Mouse (Mus musculus) lung, embryonic 15.5 days (tissue): ENCODE data around the gene Lsm4. TPM values are rescaled to one million over a fixed set of nuclear protein-coding genes. Genes with fewer than 3 reads are reported as not detected.

Experiments
- ATAC-seq: fragments of 200-750 bp; cut with Nextera tagmentation; 2 replicates; pipeline ENCODE4 v1.8.0; 2017; ENCODE audit warnings: moderate number of reproducible peaks, borderline replicate concordance; ENCODE audit not compliant: low FRiP score, low TSS enrichment; ENCODE audit errors: extremely low read depth
- H3K27ac ChIP-seq: fragments of 300-500 bp; sonication (generic); 2 replicates; pipeline ENCODE4 v1.5.1; 2015; ENCODE audit warnings: moderate library complexity, mild to moderate bottlenecking, inconsistent platforms
- H3K27me3 ChIP-seq: fragments of 300-500 bp; sonication (generic); 2 replicates; pipeline ENCODE4 v1.6.1; 2015; ENCODE audit warnings: inconsistent platforms
- H3K36me3 ChIP-seq: fragments of 300-500 bp; sonication (generic); 2 replicates; pipeline ENCODE4 v1.6.1; 2015; ENCODE audit warnings: inconsistent platforms
- H3K4me1 ChIP-seq: fragments of 300-500 bp; sonication (generic); 2 replicates; pipeline ENCODE4 v1.6.1; 2015; ENCODE audit warnings: inconsistent platforms
- H3K4me2 ChIP-seq: fragments of 300-500 bp; sonication (generic); 2 replicates; pipeline ENCODE4 v1.6.1; 2015; ENCODE audit warnings: inconsistent platforms, mild to moderate bottlenecking, moderate library complexity
- H3K4me3 ChIP-seq: fragments of 300-500 bp; sonication (generic); 2 replicates; pipeline ENCODE4 v1.5.1; 2015; ENCODE audit warnings: mild to moderate bottlenecking, inconsistent platforms
- H3K9ac ChIP-seq: fragments of 300-500 bp; sonication (generic); 2 replicates; pipeline ENCODE4 v1.6.1; 2015; ENCODE audit warnings: inconsistent platforms
- H3K9me3 ChIP-seq: fragments of 300-500 bp; sonication (generic); 2 replicates; pipeline ENCODE4 v1.6.1; 2016; ENCODE audit warnings: inconsistent platforms
- WGBS: fragments of 180-500 bp; shearing (Covaris S2); methylation state at CpG from one replicate; pipeline ENCODE4 v1.1.7; 2015; 5-methylcytosine and 5-hydroxymethylcytosine counted together
- polyA plus RNA-seq: library from polyadenylated mRNA; unstranded; fragments of >200 nt; fragmentation: Nextera tagmentation; extraction: Ambion mirVana; gene quantifications from 2 replicates; pipeline ENCODE4 v1.2.1, GENCODE M21; 2015

The Lsm4 gene
- polyA plus RNA-seq, 1 experiment from 2014 or later, result 268 TPM

DNA sequence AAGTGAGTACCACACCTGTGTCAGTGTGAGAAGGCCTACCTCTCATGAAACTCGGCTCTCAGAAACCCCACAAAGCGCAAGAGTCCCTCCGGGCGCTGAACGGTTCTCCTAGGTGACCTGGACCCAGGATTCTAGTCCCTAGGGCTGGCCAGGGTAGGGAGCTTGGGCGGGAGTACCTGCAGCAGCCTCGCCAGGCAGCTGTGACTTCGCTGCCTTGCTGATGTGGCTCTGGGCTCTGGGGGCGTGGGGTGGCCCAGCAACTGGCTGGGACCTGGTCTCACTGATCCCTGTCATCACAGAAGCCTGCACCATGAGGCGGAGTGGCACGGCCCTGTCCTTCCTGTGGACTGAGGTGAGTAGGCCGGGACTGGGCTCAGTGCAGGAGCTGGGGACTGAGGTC, 51.2 kb downstream of the Lsm4 start:
- 67% methylated on average over 12 of the region's 12 CpGs for WGBS
- H3K27ac ChIP-seq, result no peak overlapping the region
- no peaks in the 10 kb centered on the region for H3K9me3 ChIP-seq
- no peaks in the 10 kb centered on the region for H3K4me1 ChIP-seq
- no peak overlapping the region for H3K4me3 ChIP-seq
- H3K4me2 ChIP-seq, result no peak overlapping the region
- no peak for ATAC-seq
- H3K27me3 ChIP-seq, result peaks cover 28% of the 10 kb centered on the region
- no peak overlapping the region for H3K9ac ChIP-seq
- no peaks in the 10 kb centered on the region for H3K36me3 ChIP-seq

GRCm38 (mm10) chr8:70725792-70726447, 52.9 kb downstream of the Lsm4 start:
- Histone ChIP-seq H3K27me3 (peaks cover 43% of the 10 kb centered on the region), H3K27ac (no peak overlapping the region), H3K4me1 (peaks cover 6% of the 10 kb centered on the region; the same call in 1 of the 2 replicates), H3K9me3 (no peaks in the 10 kb centered on the region), H3K4me3 (no peak overlapping the region), H3K4me2 (no peak overlapping the region), H3K9ac (no peak overlapping the region), H3K36me3 (no peaks in the 10 kb centered on the region)
- 27% methylated on average over 14 of the region's 14 CpGs for WGBS
- ATAC-seq, result no peak

DNA sequence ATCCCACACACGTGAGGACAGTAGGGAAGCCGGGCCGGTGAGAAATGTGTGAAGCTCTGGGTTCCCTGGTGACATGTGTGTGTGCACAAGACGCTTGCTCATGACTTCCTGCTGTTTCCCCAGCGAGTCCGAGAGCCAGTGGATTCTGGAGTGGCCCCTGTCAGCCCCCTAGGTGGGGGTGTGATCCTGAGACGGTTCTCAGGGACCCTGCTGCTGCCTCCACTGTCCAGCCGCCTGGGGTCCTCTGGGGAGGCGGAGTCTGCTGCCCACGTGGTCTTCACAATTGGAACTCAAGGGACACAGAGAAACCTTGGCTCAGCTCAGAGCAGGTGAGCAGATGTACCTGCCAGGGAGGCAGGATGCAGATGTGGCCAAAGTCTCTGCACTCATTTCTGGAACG, 53.7 kb downstream of the Lsm4 start:
- Histone ChIP-seq H3K36me3 (no peaks in the 10 kb centered on the region), H3K9ac (no peak overlapping the region), H3K4me2 (no peak overlapping the region), H3K4me1 (peaks cover 6% of the 10 kb centered on the region; the same call in 1 of the 2 replicates), H3K27ac (no peak overlapping the region), H3K4me3 (no peak overlapping the region), H3K27me3 (peaks cover 51% of the 10 kb centered on the region), H3K9me3 (no peaks in the 10 kb centered on the region)
- 41% methylated on average over 11 of the region's 11 CpGs for WGBS
- ATAC-seq, result no peak

Other genes with a start within 250 kb of the Lsm4 start
- gene Crtc1, start 233.7 kb upstream of the Lsm4 start, polyA plus RNA-seq, result 14.2 and 17.6 TPM in 2 replicates
- gene Klhl26, start 196.3 kb upstream of the Lsm4 start, polyA plus RNA-seq, result 26.2 and 27.1 TPM in 2 replicates
- 6.5 and 6.6 TPM in 2 replicates for gene Tmem59l, start 185.9 kb upstream of the Lsm4 start, polyA plus RNA-seq
- 181 and 186 TPM in 2 replicates for gene Crlf1, start 180.1 kb upstream of the Lsm4 start, polyA plus RNA-seq
- gene Rex1bd, start 166.5 kb upstream of the Lsm4 start, polyA plus RNA-seq, result 120 and 122 TPM in 2 replicates
- 909 and 953 TPM in 2 replicates for gene Uba52, start 162.4 kb upstream of the Lsm4 start, polyA plus RNA-seq
- gene Fkbp8, start 145.5 kb upstream of the Lsm4 start, polyA plus RNA-seq, result 307 and 313 TPM in 2 replicates
- 50.0 and 54.4 TPM in 2 replicates for gene Kxd1, start 145.3 kb upstream of the Lsm4 start, polyA plus RNA-seq
- 17.2 and 17.5 TPM in 2 replicates for gene Ell, start 133.8 kb upstream of the Lsm4 start, polyA plus RNA-seq
- 134 TPM in 2 replicates for gene Isyna1, start 78.9 kb upstream of the Lsm4 start, polyA plus RNA-seq
- gene Ssbp4, start 64.4 kb upstream of the Lsm4 start, polyA plus RNA-seq, result 111 and 122 TPM in 2 replicates
- gene Lrrc25, start 57.1 kb upstream of the Lsm4 start, polyA plus RNA-seq, result 1.9 and 2.5 TPM in 2 replicates
- 0.31 and 0.45 TPM in 2 replicates for gene Gdf15, start 40.8 kb upstream of the Lsm4 start, polyA plus RNA-seq
- gene Pgpep1, start 12.9 kb upstream of the Lsm4 start, polyA plus RNA-seq, result 38.5 and 47.7 TPM in 2 replicates
- gene Jund, start 25.7 kb downstream of the Lsm4 start, polyA plus RNA-seq, result 49.7 TPM in 2 replicates
- 0.02 TPM in 1 of 2 replicates, not detected in the other for gene Iqcn, start 30.2 kb downstream of the Lsm4 start, polyA plus RNA-seq
- not detected in 2 replicates for gene Gm3336, start 45.3 kb downstream of the Lsm4 start, polyA plus RNA-seq
- gene Pde4c, start 50.5 kb downstream of the Lsm4 start, polyA plus RNA-seq, result 0.08 and 0.16 TPM in 2 replicates
- gene Rab3a, start 81.4 kb downstream of the Lsm4 start, polyA plus RNA-seq, result 12.8 and 12.9 TPM in 2 replicates
- 35.4 and 36.2 TPM in 2 replicates for gene Mpv17l2, start 87.7 kb downstream of the Lsm4 start, polyA plus RNA-seq
- gene Pik3r2, start 103.5 kb downstream of the Lsm4 start, polyA plus RNA-seq, result 56.1 and 56.8 TPM in 2 replicates
- gene Mast3, start 131.8 kb downstream of the Lsm4 start, polyA plus RNA-seq, result 13.6 and 15.8 TPM in 2 replicates
- 0.16 and 0.27 TPM in 2 replicates for gene Il12rb1, start 135.2 kb downstream of the Lsm4 start, polyA plus RNA-seq
- gene Arrdc2, start 166.5 kb downstream of the Lsm4 start, polyA plus RNA-seq, result 4.5 and 5.5 TPM in 2 replicates
- gene Kcnn1, start 190.0 kb downstream of the Lsm4 start, polyA plus RNA-seq, result 1.2 TPM in 2 replicates
- gene Ccdc124, start 200.7 kb downstream of the Lsm4 start, polyA plus RNA-seq, result 112 and 118 TPM in 2 replicates
- 0.25 and 0.29 TPM in 2 replicates for gene Slc5a5, start 219.5 kb downstream of the Lsm4 start, polyA plus RNA-seq
- 4,502 and 4,535 TPM in 2 replicates for gene Rpl18a, start 224.2 kb downstream of the Lsm4 start, polyA plus RNA-seq
- gene Map1s, start 232.7 kb downstream of the Lsm4 start, polyA plus RNA-seq, result 49.8 and 50.9 TPM in 2 replicates